Mouse (Mus musculus) stomach, embryonic 14.5 days (tissue): ENCODE measurements around the gene Gm2056. TPM values are rescaled to one million over a fixed set of nuclear protein-coding genes. Genes with fewer than 3 reads are reported as not detected.
"Not testable (repeated sequence)": the region's sequence is repeated elsewhere in the genome, so short reads cannot be mapped to it uniquely, and the experiment has no call there.

Source experiments
- ATAC-seq: fragments of 200-750 bp; cut with Nextera tagmentation; 2 replicates; pipeline ENCODE4 v1.8.0; 2017; ENCODE audit warnings: low read depth, moderate TSS enrichment; ENCODE audit not compliant: insufficient number of reproducible peaks, insufficient read depth, low FRiP score
- H3K27ac ChIP-seq: fragments of 300-500 bp; sonication (generic); 2 replicates; pipeline ENCODE4 v1.5.1; 2014; ENCODE audit warnings: mild to moderate bottlenecking, low read length, moderate library complexity, mixed read lengths
- H3K27me3 ChIP-seq: fragments of 300-500 bp; sonication (generic); 2 replicates; pipeline ENCODE4 v1.6.1; 2014; ENCODE audit warnings: low read length, control low read depth, mixed read lengths; ENCODE audit not compliant: control insufficient read depth, insufficient read depth
- H3K36me3 ChIP-seq: fragments of 300-500 bp; sonication (generic); 2 replicates; pipeline ENCODE4 v1.6.1; 2014; ENCODE audit warnings: mild to moderate bottlenecking, control low read depth, low read length, moderate library complexity, mixed read lengths; ENCODE audit not compliant: control insufficient read depth, insufficient read depth
- H3K4me1 ChIP-seq: fragments of 300-500 bp; sonication (generic); 2 replicates; pipeline ENCODE4 v1.6.1; 2014; ENCODE audit warnings: low read length, control low read depth, mixed read lengths; ENCODE audit not compliant: control insufficient read depth, insufficient read depth
- H3K4me2 ChIP-seq: fragments of 300-500 bp; sonication (generic); replicated peaks from 2 replicates; pipeline ENCODE4 v1.6.1; 2014; ENCODE audit warnings: low read depth, low read length, control low read depth
- H3K4me3 ChIP-seq: fragments of 300-500 bp; sonication (generic); 2 replicates; pipeline ENCODE4 v1.5.1; 2014; ENCODE audit warnings: low read depth, low read length, control low read depth
- H3K9ac ChIP-seq: fragments of 300-500 bp; sonication (generic); replicated peaks from 2 replicates; pipeline ENCODE4 v1.6.1; 2014; ENCODE audit warnings: low read depth, mild to moderate bottlenecking, control low read depth, low read length, moderate library complexity, mixed read lengths
- H3K9me3 ChIP-seq: fragments of 300-500 bp; sonication (generic); 2 replicates; pipeline ENCODE4 v1.6.1; 2016; ENCODE audit warnings: low read depth, low read length, control low read depth; ENCODE audit not compliant: control insufficient read depth
- whole genome bisulfite sequencing: fragments of 180-500 bp; shearing (Covaris S2); extraction: QIAGEN DNeasy Blood & Tissue Kit; methylation state at CpG from one replicate; pipeline ENCODE4 v1.1.7; 2014; 5-methylcytosine and 5-hydroxymethylcytosine counted together
- polyA plus RNA-seq: library from polyadenylated mRNA; unstranded; fragments of >200 nt; fragmentation: Nextera tagmentation; extraction: Ambion mirVana; gene quantifications from 2 replicates; pipeline ENCODE4 v1.2.1, GENCODE M21; 2014

The Gm2056 gene
- not detected in 2 replicates for polyA plus RNA-seq

GRCm38 (mm10) chr12:88026704-88027103, at the start of gene Gm2056:
TSS of gene Gm2056 (plus strand) at chr12:88027004.
- WGBS = 71% methylated on average over 1 of the region's 1 CpGs
- ATAC-seq, H3K4me3 ChIP-seq: not testable (repeated sequence)

GRCm38 (mm10) chr12:87984000-87984399, 42.8 kb upstream of the Gm2056 start:
- H3K4me3 ChIP-seq, H3K27me3 ChIP-seq, H3K36me3 ChIP-seq, H3K4me1 ChIP-seq, H3K9me3 ChIP-seq, H3K4me2 ChIP-seq, ATAC-seq, H3K27ac ChIP-seq, H3K9ac ChIP-seq: not testable (repeated sequence)

More at GRCm38 (mm10) chr12:88026704-88027103, at the start of gene Gm2056:
- not testable (repeated sequence) for H3K27ac ChIP-seq, H3K27me3 ChIP-seq, H3K4me2 ChIP-seq, H3K9me3 ChIP-seq, H3K36me3 ChIP-seq, H3K9ac ChIP-seq, H3K4me1 ChIP-seq

GRCm38 (mm10) chr12:88004118-88004517, 22.7 kb upstream of the Gm2056 start:
- H3K4me2 ChIP-seq, H3K27me3 ChIP-seq, ATAC-seq, H3K4me3 ChIP-seq, H3K9me3 ChIP-seq, H3K4me1 ChIP-seq, H3K9ac ChIP-seq, H3K27ac ChIP-seq, H3K36me3 ChIP-seq: not testable (repeated sequence)
- 68% methylated on average over 3 of the region's 3 CpGs for WGBS

GRCm38 (mm10) chr12:88011548-88011947, 15.3 kb upstream of the Gm2056 start, which contains the start of gene Gm2075:
TSS of gene Gm2075 (plus strand) at chr12:88011848.
- WGBS = no CpG with 5 or more reads among the region's 1 CpGs
- not testable (repeated sequence) for H3K9ac ChIP-seq, ATAC-seq, H3K4me1 ChIP-seq, H3K4me2 ChIP-seq, H3K9me3 ChIP-seq, H3K27ac ChIP-seq, H3K4me3 ChIP-seq, H3K36me3 ChIP-seq, H3K27me3 ChIP-seq

GRCm38 (mm10) chr12:88018671-88019070, 8.1 kb upstream of the Gm2056 start, which contains the start of gene Gm6803:
TSS of gene Gm6803 (minus strand) at chr12:88018771.
- H3K9me3 ChIP-seq, H3K4me1 ChIP-seq, H3K9ac ChIP-seq, H3K36me3 ChIP-seq, H3K4me2 ChIP-seq, ATAC-seq, H3K27ac ChIP-seq, H3K27me3 ChIP-seq, H3K4me3 ChIP-seq: not testable (repeated sequence)
- WGBS = 77% methylated on average over 1 of the region's 2 CpGs

GRCm38 (mm10) chr12:88032250-88032649, 5.4 kb downstream of the Gm2056 start:
- 89% methylated on average over 5 of the region's 5 CpGs for WGBS
- H3K36me3 ChIP-seq, H3K4me2 ChIP-seq, H3K27ac ChIP-seq, H3K9ac ChIP-seq, H3K4me1 ChIP-seq, H3K27me3 ChIP-seq, ATAC-seq, H3K4me3 ChIP-seq, H3K9me3 ChIP-seq: not testable (repeated sequence)

- not testable (repeated sequence) for H3K27me3 ChIP-seq, H3K4me1 ChIP-seq, H3K36me3 ChIP-seq, H3K9ac ChIP-seq, H3K4me3 ChIP-seq, H3K27ac ChIP-seq, ATAC-seq, H3K4me2 ChIP-seq, H3K9me3 ChIP-seq
Measured at GRCm38 (mm10) chr12:88039062-88039461, 12.3 kb downstream of the Gm2056 start.

- 93% methylated on average over 1 of the region's 1 CpGs for WGBS
- not testable (repeated sequence) for H3K9ac ChIP-seq, H3K27me3 ChIP-seq, H3K4me3 ChIP-seq, H3K36me3 ChIP-seq, H3K4me1 ChIP-seq, H3K4me2 ChIP-seq, H3K27ac ChIP-seq, ATAC-seq, H3K9me3 ChIP-seq
Measured at GRCm38 (mm10) chr12:88039703-88040102, 12.9 kb downstream of the Gm2056 start.

- not testable (repeated sequence) for ATAC-seq, H3K27me3 ChIP-seq, H3K36me3 ChIP-seq, H3K4me3 ChIP-seq, H3K4me1 ChIP-seq, H3K4me2 ChIP-seq, H3K27ac ChIP-seq, H3K9ac ChIP-seq, H3K9me3 ChIP-seq
- WGBS = 65% methylated on average over 1 of the region's 1 CpGs
Measured at GRCm38 (mm10) chr12:88045226-88045625, 18.4 kb downstream of the Gm2056 start.
